Mouse (Mus musculus) heart, embryonic 12.5 days (tissue): Measurements from ENCODE around the gene Thnsl2. TPM values are rescaled to one million over a fixed set of nuclear protein-coding genes. Genes with fewer than 3 reads are reported as not detected.

Source experiments
- ATAC-seq: fragments of 200-750 bp; cut with Nextera tagmentation; 2 replicates; pipeline ENCODE4 v1.8.0; 2017; ENCODE audit warnings: moderate TSS enrichment, moderate library complexity; ENCODE audit not compliant: insufficient number of reproducible peaks, low FRiP score
- H3K27ac ChIP-seq: fragments of 300-500 bp; sonication (generic); 2 replicates; pipeline ENCODE4 v1.5.1; 2016; ENCODE audit warnings: mild to moderate bottlenecking, moderate library complexity; ENCODE audit not compliant: poor library complexity, severe bottlenecking
- H3K27me3 ChIP-seq: fragments of 300-500 bp; sonication (generic); replicated peaks from 2 replicates; pipeline ENCODE4 v1.6.1; 2016; ENCODE audit warnings: mild to moderate bottlenecking, moderate library complexity
- H3K36me3 ChIP-seq: fragments of 300-500 bp; sonication (generic); 2 replicates; pipeline ENCODE4 v1.6.1; 2016; ENCODE audit warnings: mild to moderate bottlenecking, moderate library complexity
- H3K4me1 ChIP-seq: fragments of 300-500 bp; sonication (generic); replicated peaks from 2 replicates; pipeline ENCODE4 v1.6.1; 2016; ENCODE audit warnings: mild to moderate bottlenecking
- H3K4me2 ChIP-seq: fragments of 300-500 bp; sonication (generic); 2 replicates; pipeline ENCODE4 v1.6.1; 2016; ENCODE audit warnings: mild to moderate bottlenecking, moderate library complexity
- H3K4me3 ChIP-seq: fragments of 300-500 bp; sonication (generic); 2 replicates; pipeline ENCODE4 v1.5.1; 2016; ENCODE audit warnings: mild to moderate bottlenecking
- H3K9ac ChIP-seq: fragments of 300-500 bp; sonication (generic); 2 replicates; pipeline ENCODE4 v1.6.1; 2016; ENCODE audit warnings: mild to moderate bottlenecking, moderate library complexity
- H3K9me3 ChIP-seq: fragments of 300-500 bp; sonication (generic); replicated peaks from 2 replicates; pipeline ENCODE4 v1.6.1; 2016; ENCODE audit warnings: mild to moderate bottlenecking, moderate library complexity
- WGBS: fragments of 180-500 bp; shearing (Covaris S2); methylation state at CpG from one replicate; pipeline ENCODE4 v1.1.7; 2016; 5-methylcytosine and 5-hydroxymethylcytosine counted together
- polyA plus RNA-seq: library from polyadenylated mRNA; unstranded; fragments of >200 nt; fragmentation: Nextera tagmentation; extraction: Ambion mirVana; gene quantifications from 2 replicates; pipeline ENCODE4 v1.2.1, GENCODE M21; 2016

The Thnsl2 gene
- polyA plus RNA-seq: 2.6 and 4.2 TPM in 2 replicates

GRCm38 (mm10) chr6:71143894-71144455, at the start of gene Thnsl2:
Gene Thnsl2, minus strand, starts transcription at chr6:71144439.
- H3K4me2 ChIP-seq: peak within 1 kb of the TSS; percentile 89
- no peaks in the 10 kb centered on the region for H3K9me3 ChIP-seq
- under 1% methylated on average over 32 of the region's 32 CpGs for WGBS
- H3K9ac ChIP-seq: peak within 1 kb of the TSS; percentile 68
- H3K27ac ChIP-seq: peak within 1 kb of the TSS; percentile 5; the same call in 1 of the 2 replicates
- H3K4me3 ChIP-seq: peak within 1 kb of the TSS; percentile 64
- H3K36me3 ChIP-seq: no peaks in the 10 kb centered on the region
- peak; percentile 84 for ATAC-seq
- H3K4me1 ChIP-seq: peaks cover 5% of the 10 kb centered on the region
- no peaks in the 10 kb centered on the region for H3K27me3 ChIP-seq

DNA sequence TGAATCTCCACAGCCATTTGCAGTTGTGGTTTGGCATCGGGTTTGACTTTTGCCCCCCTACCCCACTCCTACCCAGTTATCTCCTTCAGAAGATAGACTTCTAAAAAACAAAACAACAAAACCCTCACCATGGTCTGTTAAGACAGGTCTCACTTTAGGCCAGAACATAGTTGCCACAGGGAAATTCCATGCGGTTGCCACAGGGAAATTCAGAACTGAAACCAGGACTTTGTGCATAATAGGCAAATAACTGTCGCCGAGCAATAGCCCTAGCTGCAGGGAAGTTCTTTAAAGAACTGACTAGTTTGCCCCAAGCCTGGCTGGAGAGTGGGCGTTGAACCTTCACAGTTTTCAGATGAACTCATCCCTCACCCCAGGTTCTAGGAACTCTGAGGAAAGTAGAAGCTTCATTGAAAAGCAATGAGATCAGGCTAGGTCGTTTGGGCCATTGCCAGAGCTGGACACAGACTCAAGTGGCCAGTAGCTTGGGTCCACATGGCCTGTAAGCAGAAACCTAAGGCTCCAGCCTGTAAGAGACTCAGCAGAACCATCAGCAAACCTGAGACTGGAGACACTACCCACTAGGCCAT, 49.0 kb upstream of the Thnsl2 start:
- H3K27me3 ChIP-seq: no peaks in the 10 kb centered on the region
- peaks cover 16% of the 10 kb centered on the region for H3K4me1 ChIP-seq
- H3K9ac ChIP-seq: no peak overlapping the region
- no peaks in the 10 kb centered on the region for H3K36me3 ChIP-seq
- no peak overlapping the region for H3K4me2 ChIP-seq
- WGBS: 71% methylated on average over 6 of the region's 6 CpGs
- no peak overlapping the region for H3K27ac ChIP-seq
- no peak for ATAC-seq
- no peaks in the 10 kb centered on the region for H3K9me3 ChIP-seq
- no peak overlapping the region for H3K4me3 ChIP-seq

GRCm38 (mm10) chr6:71190501-71190900, 46.3 kb upstream of the Thnsl2 start:
- Histone ChIP-seq H3K36me3 (no peaks in the 10 kb centered on the region), H3K27me3 (no peaks in the 10 kb centered on the region), H3K4me2 (no peak overlapping the region), H3K4me1 (peaks cover 6% of the 10 kb centered on the region), H3K9ac (no peak overlapping the region), H3K4me3 (no peak overlapping the region), H3K9me3 (no peaks in the 10 kb centered on the region), H3K27ac (no peak overlapping the region)
- ATAC-seq: no peak
- WGBS: 88% methylated on average over 2 of the region's 2 CpGs

DNA sequence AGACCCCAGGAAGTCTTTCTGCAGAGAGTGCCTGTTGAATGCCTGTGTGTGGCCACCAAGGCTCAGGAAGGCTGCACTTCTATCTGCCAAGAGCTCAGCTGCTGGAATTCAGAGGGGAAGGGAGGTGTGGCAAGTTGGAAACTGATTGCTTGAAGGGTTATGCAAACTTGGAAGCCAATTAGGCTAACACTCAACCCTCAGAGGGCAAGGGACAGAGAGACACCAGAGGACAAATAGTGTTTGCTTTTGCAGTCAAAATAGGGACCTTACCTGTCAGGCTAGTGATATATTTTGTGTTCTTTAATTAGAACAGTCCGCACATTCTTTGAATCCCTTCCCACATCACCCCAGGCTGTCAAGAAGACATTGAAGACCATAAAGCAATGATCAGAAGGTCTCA, 45.3 kb upstream of the Thnsl2 start:
- whole genome bisulfite sequencing: 45% methylated on average over 1 of the region's 1 CpGs
- no peaks in the 10 kb centered on the region for H3K36me3 ChIP-seq

GRCm38 (mm10) chr6:71184941-71185604, 40.8 kb upstream of the Thnsl2 start:
- H3K27ac ChIP-seq: no peak overlapping the region
- ATAC-seq: no peak
- H3K4me2 ChIP-seq: no peak overlapping the region
- H3K4me3 ChIP-seq: no peak overlapping the region
- peaks cover 6% of the 10 kb centered on the region for H3K4me1 ChIP-seq
- WGBS: 62% methylated on average over 7 of the region's 7 CpGs
- H3K27me3 ChIP-seq: no peaks in the 10 kb centered on the region
- H3K9me3 ChIP-seq: no peaks in the 10 kb centered on the region
- H3K9ac ChIP-seq: no peak overlapping the region
- no peaks in the 10 kb centered on the region for H3K36me3 ChIP-seq

More for the DNA sequence above, 45.3 kb upstream of the Thnsl2 start:
- Histone ChIP-seq H3K4me3 (no peak overlapping the region), H3K4me2 (no peak overlapping the region), H3K9ac (no peak overlapping the region), H3K4me1 (peaks cover 6% of the 10 kb centered on the region), H3K27me3 (no peaks in the 10 kb centered on the region), H3K9me3 (no peaks in the 10 kb centered on the region), H3K27ac (no peak overlapping the region)
- no peak for ATAC-seq

GRCm38 (mm10) chr6:71180596-71180995, 36.4 kb upstream of the Thnsl2 start:
- H3K4me3 ChIP-seq: no peak overlapping the region
- H3K27ac ChIP-seq: no peak overlapping the region
- H3K9ac ChIP-seq: no peak overlapping the region
- no peaks in the 10 kb centered on the region for H3K9me3 ChIP-seq
- WGBS: 85% methylated on average over 1 of the region's 1 CpGs
- no peak overlapping the region for H3K4me2 ChIP-seq
- no peak for ATAC-seq
- no peaks in the 10 kb centered on the region for H3K27me3 ChIP-seq
- no peaks in the 10 kb centered on the region for H3K36me3 ChIP-seq
- H3K4me1 ChIP-seq: no peaks in the 10 kb centered on the region

GRCm38 (mm10) chr6:71172812-71173580, 28.8 kb upstream of the Thnsl2 start:
- Histone ChIP-seq H3K36me3 (no peaks in the 10 kb centered on the region), H3K4me1 (no peaks in the 10 kb centered on the region), H3K4me3 (no peak overlapping the region), H3K9ac (no peak overlapping the region), H3K4me2 (no peak overlapping the region), H3K9me3 (no peaks in the 10 kb centered on the region), H3K27me3 (no peaks in the 10 kb centered on the region), H3K27ac (no peak overlapping the region)
- 80% methylated on average over 10 of the region's 10 CpGs for WGBS
- ATAC-seq: no peak

DNA sequence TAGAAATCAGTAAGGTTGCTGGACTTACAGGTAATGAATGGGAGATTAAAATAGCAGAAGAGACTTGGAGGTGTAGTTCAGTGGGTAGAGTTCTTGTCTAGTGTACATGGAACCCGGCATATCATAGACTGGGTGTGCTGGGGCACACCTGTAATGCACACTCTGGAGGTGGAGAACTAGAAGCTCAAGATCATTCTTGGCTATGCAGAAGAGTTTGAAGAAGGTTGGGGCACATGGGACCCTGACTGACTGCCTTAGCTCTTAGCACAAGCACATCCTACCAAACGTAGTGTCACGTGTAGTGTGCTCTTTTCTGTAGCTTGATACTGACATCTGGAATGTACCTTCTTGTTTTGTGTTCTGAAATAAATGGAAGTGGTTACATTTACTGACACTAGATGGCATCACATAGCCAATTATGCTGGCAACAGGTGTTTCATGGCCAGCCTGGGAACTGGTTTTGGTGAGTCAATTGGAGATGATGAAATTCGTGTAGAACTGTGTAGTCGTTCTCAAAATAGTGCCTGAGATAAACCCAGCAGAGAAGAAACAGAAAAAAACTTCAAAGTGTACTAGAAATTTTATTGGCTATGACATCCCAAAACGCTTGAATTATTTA, 22.4 kb upstream of the Thnsl2 start:
- Histone ChIP-seq H3K9me3 (no peaks in the 10 kb centered on the region), H3K9ac (no peak overlapping the region), H3K27me3 (no peaks in the 10 kb centered on the region), H3K4me2 (no peak overlapping the region), H3K36me3 (no peaks in the 10 kb centered on the region), H3K4me3 (no peak overlapping the region), H3K27ac (no peak overlapping the region), H3K4me1 (0 out of 2 replicates have a peak, but pooled peaks cover 5% of the 10 kb centered on the region)
- WGBS: 33% methylated on average over 6 of the region's 6 CpGs
- ATAC-seq: no peak

- no peak overlapping the region for H3K4me3 ChIP-seq
- no peaks in the 10 kb centered on the region for H3K27me3 ChIP-seq
- H3K27ac ChIP-seq: no peak overlapping the region
- H3K4me2 ChIP-seq: no peak overlapping the region
- H3K4me1 ChIP-seq: 0 out of 2 replicates have a peak, but pooled peaks cover 5% of the 10 kb centered on the region
- H3K9ac ChIP-seq: no peak overlapping the region
- 23% methylated on average over 6 of the region's 6 CpGs for WGBS
- no peaks in the 10 kb centered on the region for H3K9me3 ChIP-seq
- H3K36me3 ChIP-seq: no peaks in the 10 kb centered on the region
- ATAC-seq: peak; percentile 22; the same call in 1 of the 2 replicates
Observed at GRCm38 (mm10) chr6:71164394-71164793, 20.2 kb upstream of the Thnsl2 start.

- WGBS: 49% methylated on average over 4 of the region's 4 CpGs
- no peak for ATAC-seq
Observed at GRCm38 (mm10) chr6:71162269-71162668, 18.0 kb upstream of the Thnsl2 start.

More at GRCm38 (mm10) chr6:71162269-71162668, 18.0 kb upstream of the Thnsl2 start:
- Histone ChIP-seq H3K4me3 (no peak overlapping the region), H3K36me3 (no peaks in the 10 kb centered on the region), H3K9me3 (no peaks in the 10 kb centered on the region), H3K4me2 (no peak overlapping the region), H3K9ac (no peak overlapping the region), H3K27me3 (no peaks in the 10 kb centered on the region), H3K4me1 (0 out of 2 replicates have a peak, but pooled peaks cover 5% of the 10 kb centered on the region), H3K27ac (no peak overlapping the region)
